Mouse (Mus musculus) hindbrain, embryonic 14.5 days (tissue): Measurements from ENCODE around the gene Olfr1445. TPM values are rescaled to one million over a fixed set of nuclear protein-coding genes. Genes with fewer than 3 reads are reported as not detected.

ENCODE experiments used
- ATAC-seq: fragments of 200-750 bp; cut with Nextera tagmentation; 2 replicates; pipeline ENCODE4 v1.8.0; 2017; ENCODE audit warnings: moderate number of reproducible peaks, mild to moderate bottlenecking, moderate TSS enrichment, moderate library complexity; ENCODE audit not compliant: low FRiP score
- DNase-seq: peaks from one replicate; pipeline ENCODE4 v3.0.0-alpha.2; 2015; ENCODE audit warnings: low spot score
- H3K27ac ChIP-seq: fragments of 300-500 bp; sonication (generic); 2 replicates; pipeline ENCODE4 v1.5.1; 2014; ENCODE audit warnings: mild to moderate bottlenecking, moderate library complexity
- H3K27me3 ChIP-seq: fragments of 300-500 bp; sonication (generic); 2 replicates; pipeline ENCODE4 v1.6.1; 2014; ENCODE audit warnings: mild to moderate bottlenecking, low read length, mixed read lengths; ENCODE audit not compliant: control insufficient read depth, insufficient read depth
- H3K36me3 ChIP-seq: fragments of 300-500 bp; sonication (generic); replicated peaks from 2 replicates; pipeline ENCODE4 v1.6.1; 2014; ENCODE audit not compliant: control insufficient read depth, insufficient read depth
- H3K4me1 ChIP-seq: fragments of 300-500 bp; sonication (generic); replicated peaks from 2 replicates; pipeline ENCODE4 v1.6.1; 2014; ENCODE audit warnings: antibody characterized with exemption, low read length, mixed read lengths; ENCODE audit not compliant: control insufficient read depth, insufficient read depth
- H3K4me2 ChIP-seq: fragments of 300-500 bp; sonication (generic); replicated peaks from 2 replicates; pipeline ENCODE4 v1.6.1; 2014; ENCODE audit warnings: mild to moderate bottlenecking, moderate library complexity
- H3K4me3 ChIP-seq: fragments of 300-500 bp; sonication (generic); replicated peaks from 2 replicates; pipeline ENCODE4 v1.5.1; 2014; ENCODE audit warnings: mild to moderate bottlenecking, low read length
- H3K9ac ChIP-seq: fragments of 300-500 bp; sonication (generic); 2 replicates; pipeline ENCODE4 v1.6.1; 2014
- H3K9me3 ChIP-seq: fragments of 300-500 bp; sonication (generic); 2 replicates; pipeline ENCODE4 v1.6.1; 2016; ENCODE audit warnings: low read length; ENCODE audit not compliant: control insufficient read depth
- WGBS: fragments of 180-500 bp; shearing (Covaris S2); extraction: QIAGEN DNeasy Blood & Tissue Kit; methylation state at CpG from one replicate; pipeline ENCODE4 v1.1.7; 2014; 5-methylcytosine and 5-hydroxymethylcytosine counted together
- polyA plus RNA-seq: library from polyadenylated mRNA; unstranded; fragments of >200 nt; fragmentation: Nextera tagmentation; extraction: Ambion mirVana; gene quantifications from 2 replicates; pipeline ENCODE4 v1.2.1, GENCODE M21; 2014

Gene Olfr1445
- not detected in 2 replicates for polyA plus RNA-seq

DNA sequence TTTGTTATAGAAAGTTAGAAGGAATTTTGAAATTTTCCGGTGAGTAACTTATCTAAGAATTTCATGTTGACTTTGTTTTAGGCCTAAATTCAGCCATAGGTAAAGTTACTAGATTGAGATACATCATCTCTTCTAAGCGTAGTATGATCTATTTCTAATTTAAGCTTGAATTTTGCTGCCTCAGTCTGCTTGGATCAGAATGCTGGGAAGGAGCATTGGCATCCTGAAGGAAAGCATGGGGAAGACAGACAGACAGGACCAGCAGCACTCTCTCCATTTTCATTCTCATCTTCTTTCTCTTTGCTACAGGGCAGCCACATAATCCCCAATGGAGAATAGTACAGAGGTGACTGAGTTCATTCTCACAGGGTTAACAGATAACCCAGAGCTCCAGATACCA lies at the start of gene Olfr1445:
TSS of gene Olfr1445 (plus strand) at position 301 of the 400 bp plus-strand sequence.
- no peak for ATAC-seq
- no peak within 1 kb of the TSS for H3K27ac ChIP-seq

DNA sequence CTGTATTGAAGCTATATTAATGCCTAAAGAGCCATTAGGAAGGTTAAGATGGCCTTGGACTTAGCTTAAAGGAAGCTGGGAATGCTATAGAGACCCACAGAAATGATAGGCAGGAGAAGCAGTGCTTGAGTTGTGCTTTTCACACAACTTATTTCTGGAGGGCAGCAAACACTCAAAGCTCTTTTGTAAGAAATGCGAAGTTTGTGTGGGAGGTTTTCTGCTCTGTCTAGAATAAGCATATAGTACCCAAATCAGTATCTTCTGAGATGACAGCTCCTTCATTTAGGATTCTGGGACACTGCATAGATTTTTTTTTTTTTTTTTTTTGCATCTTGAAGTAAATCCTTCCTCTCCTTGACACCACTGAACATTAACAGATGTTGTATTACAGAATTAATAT lies 45.1 kb upstream of the Olfr1445 start:
- no peak for DNase-seq
- no peak overlapping the region for H3K27ac ChIP-seq
- WGBS, result 85% methylated on average over 1 of the region's 1 CpGs
- no peak overlapping the region for H3K4me2 ChIP-seq
- no peaks in the 10 kb centered on the region for H3K4me1 ChIP-seq
- H3K9me3 ChIP-seq, result no peaks in the 10 kb centered on the region
- no peaks in the 10 kb centered on the region for H3K27me3 ChIP-seq
- no peak for ATAC-seq
- H3K9ac ChIP-seq, result no peak overlapping the region
- no peaks in the 10 kb centered on the region for H3K36me3 ChIP-seq
- H3K4me3 ChIP-seq, result no peak overlapping the region

More for the DNA sequence above, at the start of gene Olfr1445:
- Histone ChIP-seq H3K27me3 (no peaks in the 10 kb centered on the region), H3K4me3 (no peak within 1 kb of the TSS), H3K9me3 (no peaks in the 10 kb centered on the region), H3K9ac (no peak within 1 kb of the TSS), H3K4me1 (no peaks in the 10 kb centered on the region), H3K4me2 (no peak within 1 kb of the TSS), H3K36me3 (no peaks in the 10 kb centered on the region)
- 93% methylated on average over 2 of the region's 2 CpGs for WGBS
- no peak for DNase-seq

DNA sequence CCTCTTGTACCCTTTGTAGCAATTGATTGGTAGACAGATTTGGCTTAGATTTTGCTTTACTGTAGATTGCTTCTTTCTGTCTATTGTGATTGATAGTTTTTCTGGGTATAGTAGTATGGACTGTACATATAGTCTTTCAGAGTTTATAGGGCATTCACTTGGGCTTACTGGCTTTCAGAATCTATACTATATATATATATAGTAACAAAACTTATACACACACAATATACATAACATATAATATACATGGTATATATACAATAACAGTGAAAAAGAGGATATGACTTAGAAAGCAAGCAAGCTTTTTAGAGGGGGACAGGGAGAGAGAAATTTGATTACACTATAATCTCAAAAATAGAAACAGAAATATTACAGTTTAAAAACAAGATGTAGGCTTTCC lies 37.3 kb upstream of the Olfr1445 start, which contains the start of gene Gm5244:
TSS of gene Gm5244 (plus strand) at position 301 of the 400 bp plus-strand sequence.
- H3K4me3 ChIP-seq, result no peak within 1 kb of the TSS
- no peak within 1 kb of the TSS for H3K9ac ChIP-seq
- no peaks in the 10 kb centered on the region for H3K9me3 ChIP-seq
- no peaks in the 10 kb centered on the region for H3K27me3 ChIP-seq
- H3K36me3 ChIP-seq, result no peaks in the 10 kb centered on the region
- DNase-seq, result no peak
- ATAC-seq, result no peak
- H3K4me2 ChIP-seq, result no peak within 1 kb of the TSS
- no peak within 1 kb of the TSS for H3K27ac ChIP-seq
- H3K4me1 ChIP-seq, result no peaks in the 10 kb centered on the region

DNA sequence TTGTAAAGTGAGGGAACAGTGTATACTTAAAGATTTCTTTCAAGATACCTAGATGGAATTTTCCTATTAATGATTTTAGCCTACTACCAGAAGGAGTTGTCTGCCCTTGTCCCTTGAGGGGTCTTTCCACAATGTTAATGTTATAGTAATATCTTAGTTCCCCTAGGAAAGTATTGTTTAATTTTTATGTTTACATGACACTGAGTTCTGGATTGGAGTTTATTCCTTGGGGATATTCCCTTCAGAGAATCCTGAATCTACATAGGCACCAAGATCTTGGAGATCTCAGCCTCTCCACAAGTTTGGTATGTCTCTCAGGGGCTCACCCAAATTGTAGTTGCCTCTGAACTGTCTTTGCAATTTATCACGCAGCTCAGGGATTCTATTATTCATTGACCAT lies 26.7 kb upstream of the Olfr1445 start, which contains the start of gene Olfr1444:
TSS of gene Olfr1444 (plus strand) at position 301 of the 400 bp plus-strand sequence.
- no peaks in the 10 kb centered on the region for H3K9me3 ChIP-seq
- H3K4me2 ChIP-seq, result no peak within 1 kb of the TSS
- no peaks in the 10 kb centered on the region for H3K4me1 ChIP-seq
- H3K27ac ChIP-seq, result no peak within 1 kb of the TSS
- no peaks in the 10 kb centered on the region for H3K27me3 ChIP-seq
- no peaks in the 10 kb centered on the region for H3K36me3 ChIP-seq
- H3K4me3 ChIP-seq, result no peak within 1 kb of the TSS
- DNase-seq (no peak), ATAC-seq (no peak)
- 53% methylated on average over 1 of the region's 1 CpGs for WGBS
- H3K9ac ChIP-seq, result no peak within 1 kb of the TSS

DNA sequence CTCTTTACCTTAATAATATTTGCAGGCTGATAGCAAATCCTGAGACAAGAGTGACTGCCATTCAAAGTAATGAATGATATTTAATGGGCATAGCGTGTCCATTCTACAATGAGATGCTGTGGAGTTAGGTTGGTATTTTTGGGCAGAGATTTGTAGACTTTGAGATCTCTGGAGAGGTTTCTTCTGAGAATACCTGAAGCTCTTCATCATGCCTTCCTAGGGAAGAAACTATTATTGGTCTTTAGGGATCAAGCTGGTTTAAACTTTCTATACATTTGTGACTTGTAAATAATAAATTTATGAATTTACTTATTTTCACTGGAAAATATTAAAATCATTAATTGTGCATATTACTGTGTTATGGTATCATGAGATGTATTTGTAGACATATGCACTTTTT lies 9.8 kb downstream of the Olfr1445 start, which contains the start of gene Olfr1446:
TSS of gene Olfr1446 (minus strand) at position 101 of the 400 bp plus-strand sequence.
- Histone ChIP-seq H3K27me3 (no peaks in the 10 kb centered on the region), H3K4me3 (no peak within 1 kb of the TSS), H3K4me1 (no peaks in the 10 kb centered on the region), H3K4me2 (no peak within 1 kb of the TSS), H3K27ac (no peak within 1 kb of the TSS), H3K36me3 (no peaks in the 10 kb centered on the region), H3K9me3 (no peaks in the 10 kb centered on the region), H3K9ac (no peak within 1 kb of the TSS)
- 88% methylated on average over 1 of the region's 1 CpGs for WGBS
- ATAC-seq (no peak), DNase-seq (no peak)

DNA sequence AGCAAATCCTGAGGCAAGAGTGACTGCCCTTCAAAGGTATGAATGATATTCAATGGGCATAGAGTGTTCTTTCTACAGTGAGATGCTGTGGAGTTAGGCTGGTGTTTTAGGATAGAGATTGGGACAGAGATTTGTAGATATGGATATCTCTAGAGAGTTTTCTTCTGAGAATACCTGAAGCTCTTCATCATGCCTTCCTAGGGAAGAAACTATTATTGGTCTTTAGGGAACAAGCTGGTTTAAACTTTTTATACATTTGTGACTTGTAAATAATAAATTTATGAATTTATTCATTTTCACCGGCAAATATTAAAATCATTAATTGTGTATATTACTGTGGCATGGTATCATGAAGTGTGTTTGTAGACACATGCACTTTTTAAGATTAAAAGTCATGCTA lies 20.0 kb downstream of the Olfr1445 start, which contains the start of gene Olfr1447:
TSS of gene Olfr1447 (minus strand) at position 101 of the 400 bp plus-strand sequence.
- Histone ChIP-seq H3K4me1 (no peaks in the 10 kb centered on the region), H3K9ac (no peak within 1 kb of the TSS), H3K9me3 (0 out of 2 replicates have a peak, but pooled peaks cover 4% of the 10 kb centered on the region), H3K4me2 (no peak within 1 kb of the TSS), H3K27ac (no peak within 1 kb of the TSS), H3K4me3 (no peak within 1 kb of the TSS), H3K36me3 (no peaks in the 10 kb centered on the region), H3K27me3 (no peaks in the 10 kb centered on the region)
- no peak for ATAC-seq
- DNase-seq, result no peak
- 96% methylated on average over 1 of the region's 1 CpGs for WGBS

DNA sequence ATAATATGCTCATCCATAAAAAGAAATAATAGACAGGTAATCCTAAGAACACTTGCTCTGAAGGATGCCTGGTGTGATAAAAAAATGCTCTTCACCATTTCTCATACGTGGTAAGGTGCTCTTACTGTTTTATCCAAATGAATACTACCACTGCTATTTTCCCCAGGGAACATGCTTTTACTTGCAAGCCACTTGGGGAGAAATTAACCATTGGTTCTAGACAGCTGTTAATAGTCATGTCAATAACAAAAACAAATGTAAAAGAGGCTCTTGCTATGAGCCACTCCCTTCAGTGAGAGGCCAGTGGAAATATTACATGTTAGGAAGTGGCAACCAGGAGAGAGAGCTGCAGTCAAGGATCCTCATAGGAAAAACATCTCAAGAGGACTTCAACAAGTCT lies 40.7 kb downstream of the Olfr1445 start, which contains the start of gene Olfr1448:
TSS of gene Olfr1448 (minus strand) at position 101 of the 400 bp plus-strand sequence.
- Histone ChIP-seq H3K27me3 (no peaks in the 10 kb centered on the region), H3K36me3 (no peaks in the 10 kb centered on the region), H3K4me2 (no peak within 1 kb of the TSS), H3K9ac (no peak within 1 kb of the TSS), H3K27ac (no peak within 1 kb of the TSS), H3K4me3 (no peak within 1 kb of the TSS), H3K4me1 (no peaks in the 10 kb centered on the region), H3K9me3 (no peaks in the 10 kb centered on the region)
- WGBS, result 76% methylated on average over 1 of the region's 1 CpGs
- DNase-seq (no peak), ATAC-seq (no peak)

DNA sequence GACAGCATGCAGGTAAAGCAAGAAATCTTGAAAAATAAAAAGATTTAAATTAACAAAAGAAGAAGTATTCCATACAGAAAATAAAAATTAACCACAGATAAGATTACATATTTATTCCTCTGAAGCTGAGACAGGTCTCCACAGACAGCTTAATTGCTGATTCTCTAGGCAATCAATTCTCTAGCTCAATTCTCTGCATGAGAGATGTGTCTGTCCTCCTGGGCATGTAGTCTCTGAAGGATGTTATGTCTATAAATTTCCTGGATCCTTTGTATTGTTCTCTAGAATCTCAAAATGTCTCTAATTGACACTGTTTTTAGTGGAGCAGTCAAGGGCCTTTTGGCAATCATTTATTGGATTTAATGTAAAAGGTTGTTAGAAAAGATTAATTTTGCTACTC lies 46.9 kb downstream of the Olfr1445 start, which contains the start of gene Olfr1449:
TSS of gene Olfr1449 (plus strand) at position 301 of the 400 bp plus-strand sequence.
- DNase-seq (no peak), ATAC-seq (no peak)
- no peaks in the 10 kb centered on the region for H3K27me3 ChIP-seq
- no peak within 1 kb of the TSS for H3K27ac ChIP-seq
- no peaks in the 10 kb centered on the region for H3K4me1 ChIP-seq
- H3K9ac ChIP-seq, result no peak within 1 kb of the TSS
- no peak within 1 kb of the TSS for H3K4me3 ChIP-seq
- H3K4me2 ChIP-seq, result no peak within 1 kb of the TSS
- no peaks in the 10 kb centered on the region for H3K36me3 ChIP-seq
- H3K9me3 ChIP-seq, result no peaks in the 10 kb centered on the region
